Mouse (Mus musculus) CD4-positive naive resting alpha-beta T cell, adult 76 days (primary cell): Measurements from ENCODE around the gene Tmem170. TPM values are rescaled to one million over a fixed set of nuclear protein-coding genes. Genes with fewer than 3 reads are reported as not detected.

Experiments used
- total RNA-seq: library from RNA; stranded (reverse); gene quantifications from one replicate; pipeline ENCODE4 v1.2.4, GENCODE M21; 2023

Gene Tmem170
- total RNA-seq = 2.0 TPM

DNA sequence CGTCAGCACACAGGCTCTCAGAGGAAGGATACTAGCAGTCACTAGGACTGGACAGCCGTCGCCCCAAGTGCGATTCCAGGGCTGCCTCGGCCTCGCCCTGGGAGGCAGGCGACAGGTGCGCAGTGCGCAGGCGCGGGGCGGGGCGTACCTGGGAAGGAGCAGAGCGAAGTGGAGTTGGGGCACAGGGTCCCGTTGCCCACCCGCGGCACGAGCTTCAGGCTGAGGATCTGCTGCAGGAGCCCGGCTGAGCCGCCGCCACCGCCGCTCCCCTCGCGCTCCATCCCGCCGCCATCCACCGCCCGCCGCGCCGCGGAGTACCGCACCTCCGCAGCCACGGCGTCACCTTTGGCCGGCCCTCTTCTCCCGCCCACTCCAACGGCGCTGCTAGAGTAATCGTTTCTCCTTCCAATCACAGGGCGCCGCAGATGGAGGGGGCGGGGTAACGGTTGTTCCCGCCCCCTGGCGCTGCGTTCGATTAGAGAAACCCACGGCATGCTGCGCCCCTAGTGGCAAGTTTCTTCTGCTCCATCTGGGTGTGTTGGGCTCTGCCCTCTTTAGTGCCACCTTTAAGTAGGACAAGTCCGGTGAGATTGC is at the start of gene Tmem170:
Gene Tmem170, minus strand, starts transcription at position 396 of the 594 bp plus-strand sequence.

DNA sequence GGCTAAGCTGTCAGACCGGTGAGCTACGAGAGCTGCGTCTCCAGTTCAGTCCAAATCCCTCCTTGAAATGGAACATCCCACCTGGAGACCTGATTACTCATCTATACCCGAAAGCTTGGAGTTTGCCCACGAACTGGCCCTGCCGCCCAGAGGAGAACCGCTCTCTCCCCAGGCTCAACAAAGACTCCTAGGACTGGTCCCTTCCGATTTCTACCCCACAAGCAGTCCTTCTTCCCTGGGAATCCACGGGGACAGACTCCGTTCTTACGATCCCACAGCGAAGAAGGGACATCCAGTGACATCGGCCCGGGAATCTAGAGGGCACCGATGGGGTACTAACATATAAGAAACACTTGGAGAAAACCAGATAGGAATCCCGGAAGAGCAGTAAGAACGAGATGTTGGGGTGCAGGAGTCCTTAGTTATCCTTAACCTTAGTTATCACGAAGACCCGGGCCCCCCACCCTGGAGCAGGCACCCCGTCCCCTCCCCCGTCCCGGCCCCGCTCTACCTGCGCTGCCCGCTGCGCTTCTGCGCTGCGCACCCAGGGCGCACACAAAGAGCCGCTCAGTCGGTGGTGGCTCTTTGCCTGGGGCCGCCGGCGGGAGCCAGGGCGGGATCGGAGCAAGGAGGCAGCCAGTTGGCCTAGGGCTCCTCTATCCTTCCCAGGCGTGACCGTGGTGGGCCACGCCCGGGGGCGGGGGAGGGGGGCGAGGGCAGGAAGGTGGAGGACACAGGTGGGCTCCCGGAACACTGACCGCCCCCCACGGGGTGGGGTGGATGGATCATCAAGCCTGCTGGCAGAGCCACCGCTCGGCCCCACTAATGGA is 33.3 kb upstream of the Tmem170 start, which contains the start of gene Chst5:
Gene Chst5, minus strand, starts transcription at position 827 of the 830 bp plus-strand sequence.

DNA sequence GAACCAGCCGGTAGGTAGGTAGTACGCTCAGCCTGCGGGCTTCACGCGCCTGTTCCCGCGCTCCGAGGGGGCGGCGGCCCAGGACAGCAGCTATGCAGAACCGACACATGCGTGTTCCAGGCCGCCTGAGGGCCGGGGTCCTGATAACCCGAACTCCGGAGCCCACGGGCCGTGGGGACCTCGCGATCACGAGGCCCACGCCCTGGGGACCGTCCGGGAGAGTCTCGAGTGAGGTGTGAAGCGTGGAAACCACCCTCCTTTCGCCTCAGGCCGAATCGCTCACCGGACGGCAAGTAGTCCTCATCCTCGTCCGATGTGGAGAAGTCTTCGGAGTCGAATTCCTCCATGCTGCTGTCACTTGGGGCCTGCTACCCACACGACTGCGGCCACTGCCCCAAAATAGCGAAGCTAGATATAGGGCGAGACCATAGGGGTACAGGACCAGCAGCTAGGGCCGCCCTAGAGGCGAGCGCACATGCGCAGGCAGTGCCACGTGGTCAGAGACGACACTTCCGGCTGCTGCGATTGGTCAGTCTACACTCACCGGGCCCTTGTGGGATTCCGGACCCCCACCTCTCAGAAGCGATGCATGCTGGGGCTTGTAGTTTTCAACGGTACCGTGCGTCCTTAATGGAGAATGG is 22.6 kb downstream of the Tmem170 start, which contains the start of gene Cfdp1:
Gene Cfdp1, minus strand, starts transcription at position 431 of the 641 bp plus-strand sequence.

Other genes starting within 250 kb of the Tmem170 start
- gene Ldhd, start 246.4 kb downstream of the Tmem170 start, total RNA-seq = 0.82 TPM
- gene Zfp1, start 233.3 kb downstream of the Tmem170 start, total RNA-seq = 25.3 TPM
- 1.8 TPM for gene Ctrb1, start 185.7 kb downstream of the Tmem170 start, total RNA-seq
- gene Bcar1, start 132.9 kb downstream of the Tmem170 start, total RNA-seq = 0.44 TPM
- gene Cfdp1, start 22.5 kb downstream of the Tmem170 start, total RNA-seq = 37.8 TPM
- gene Chst5, start 33.7 kb upstream of the Tmem170 start, total RNA-seq = not detected
- gene Tmem231, start 57.1 kb upstream of the Tmem170 start, total RNA-seq = 1.1 TPM
- 109 TPM for gene Gabarapl2, start 64.0 kb upstream of the Tmem170 start, total RNA-seq
- gene Adat1, start 115.6 kb upstream of the Tmem170 start, total RNA-seq = 3.3 TPM
- 64.5 TPM for gene Kars, start 134.6 kb upstream of the Tmem170 start, total RNA-seq
- gene Terf2ip, start 134.6 kb upstream of the Tmem170 start, total RNA-seq = 13.5 TPM
- gene Gm6793, start 138.3 kb upstream of the Tmem170 start, total RNA-seq = not detected